Mouse (Mus musculus) kidney, postnatal 14 days (tissue): ENCODE data around the gene Gm20388.

Source experiments
- DNase-seq: peaks from one replicate; pipeline ENCODE4 v3.0.0; 2022; ENCODE audit warnings: mixed read lengths

Gene Gm20388

DNA sequence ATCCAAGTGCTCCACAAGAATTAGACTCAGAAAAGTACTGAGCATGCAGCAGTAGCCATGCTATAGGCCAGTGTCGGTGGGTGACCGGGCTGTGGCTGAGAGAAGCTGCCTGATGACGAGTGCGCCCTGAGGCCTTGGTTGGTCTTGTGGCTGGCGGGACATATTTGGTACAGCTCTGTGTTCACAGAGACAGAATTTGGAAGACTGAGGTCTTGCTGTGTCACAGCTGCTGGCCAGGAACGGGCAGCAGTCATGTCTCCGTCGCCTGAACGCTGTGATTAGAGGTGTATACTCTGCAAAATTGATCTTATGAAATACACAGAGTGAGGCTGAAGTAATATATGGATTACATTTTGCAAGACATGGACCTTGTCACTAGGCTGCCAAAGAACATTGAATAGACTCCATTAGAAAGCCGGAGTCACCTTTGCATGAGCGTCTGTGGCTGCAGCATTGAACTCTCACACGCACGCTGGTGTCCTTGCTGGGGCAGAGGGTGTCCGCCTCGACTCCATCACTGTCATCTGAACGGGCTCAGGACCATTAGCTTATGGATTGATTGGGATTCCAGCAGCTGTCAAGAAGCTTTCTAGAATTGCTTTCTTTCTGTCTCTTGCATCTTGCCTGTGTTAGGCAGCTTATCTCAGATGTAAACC lies 5.7 kb downstream of the Gm20388 start:
- DNase-seq = no peak

DNA sequence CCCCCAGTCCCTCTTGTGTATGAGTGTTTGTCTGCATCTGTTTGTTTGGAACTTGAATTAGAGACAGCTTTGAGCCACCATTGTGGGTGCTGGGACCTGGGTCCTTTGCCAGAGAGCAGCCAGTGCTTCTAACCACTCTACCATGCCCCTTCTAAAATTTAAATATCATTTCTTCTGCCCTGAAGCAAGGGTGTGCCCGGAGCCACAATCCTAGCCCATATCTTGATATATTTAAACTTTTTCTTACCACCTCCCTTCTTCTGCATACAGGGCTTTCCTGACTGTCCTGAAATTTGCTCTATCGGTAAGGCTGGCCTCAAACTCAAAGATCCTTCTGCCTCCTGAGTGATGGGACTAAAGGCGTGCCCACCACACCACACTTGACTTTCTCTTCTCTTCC lies 6.8 kb downstream of the Gm20388 start:
- no peak for DNase-seq

GRCm38 (mm10) chr8:119918155-119918567 lies 7.5 kb downstream of the Gm20388 start:
- DNase-seq = no peak

DNA sequence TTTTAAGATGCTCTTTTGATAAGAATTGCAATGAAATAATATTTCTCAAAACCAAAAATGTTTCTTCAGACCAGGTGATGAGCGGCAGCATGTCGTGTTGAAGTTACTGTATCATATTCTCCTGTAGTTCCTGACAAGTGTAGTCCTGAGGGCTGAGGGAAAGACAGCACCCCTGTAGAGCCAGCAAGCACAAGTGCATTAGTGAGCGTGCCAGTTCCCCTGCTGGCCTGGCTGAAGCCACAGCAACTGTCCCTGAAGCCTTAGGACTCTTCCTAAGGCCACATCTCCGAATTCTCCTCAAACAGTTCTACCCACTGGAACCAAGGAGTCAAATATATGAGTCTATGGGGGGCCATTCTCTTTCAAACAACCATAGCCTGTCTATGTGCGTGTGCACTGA lies 12.6 kb downstream of the Gm20388 start:
- DNase-seq = no peak

- no peak for DNase-seq
Measured at GRCm38 (mm10) chr8:119925428-119925827, 14.8 kb downstream of the Gm20388 start.

- DNase-seq = peak; percentile 42
Measured at GRCm38 (mm10) chr8:119926474-119926873, 15.8 kb downstream of the Gm20388 start.

GRCm38 (mm10) chr8:119927422-119928092 lies 16.9 kb downstream of the Gm20388 start:
- DNase-seq = peak; percentile 71

GRCm38 (mm10) chr8:119931317-119931716 lies 20.7 kb downstream of the Gm20388 start:
- DNase-seq = no peak

GRCm38 (mm10) chr8:119933681-119934080 lies 23.0 kb downstream of the Gm20388 start:
- no peak for DNase-seq

DNA sequence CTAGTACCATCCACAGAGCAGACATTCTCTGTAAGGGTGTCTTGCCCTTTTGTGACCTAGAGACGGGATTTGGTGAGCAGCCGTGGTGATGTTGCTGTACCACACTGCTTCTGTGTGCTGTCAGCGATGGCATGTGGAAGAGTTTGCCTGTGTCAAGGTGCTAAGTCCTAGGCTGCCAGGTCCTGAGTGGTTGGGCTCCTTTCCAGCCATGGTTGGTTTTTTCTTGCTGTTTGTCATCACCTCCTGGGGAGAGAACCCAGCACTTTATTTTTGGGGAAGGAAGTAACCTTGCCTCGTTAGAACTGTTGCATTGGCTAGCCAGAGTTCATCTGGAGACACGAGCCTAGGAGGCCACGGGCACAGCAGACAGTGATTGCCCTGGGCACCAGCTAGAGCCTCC lies 24.9 kb downstream of the Gm20388 start:
- DNase-seq = no peak

GRCm38 (mm10) chr8:119938481-119938880 lies 27.8 kb downstream of the Gm20388 start:
- no peak for DNase-seq

GRCm38 (mm10) chr8:119939336-119939735 lies 28.7 kb downstream of the Gm20388 start:
- DNase-seq = no peak

- DNase-seq = no peak
Measured at GRCm38 (mm10) chr8:119941471-119941870, 30.8 kb downstream of the Gm20388 start.

DNA sequence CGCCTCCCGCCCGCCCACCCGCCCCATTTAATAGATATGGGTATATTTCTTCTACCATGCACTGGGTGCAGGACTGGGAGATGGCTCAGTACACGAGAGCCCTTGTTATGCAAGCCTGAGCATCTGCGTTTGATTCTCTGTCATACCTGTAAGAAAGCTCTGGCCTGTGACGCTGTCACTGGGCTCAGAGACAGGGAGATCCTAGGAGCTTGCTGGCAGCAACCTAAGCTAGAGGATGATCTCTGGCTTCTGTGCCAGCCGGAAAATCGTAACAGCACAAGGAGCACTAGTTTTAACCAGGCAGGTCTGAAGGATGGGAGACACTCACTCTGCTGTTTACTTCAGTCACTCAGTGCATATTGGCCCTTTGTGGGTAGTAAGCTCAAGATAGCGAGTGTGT lies 33.0 kb downstream of the Gm20388 start:
- DNase-seq = no peak

- peak; percentile 82 for DNase-seq
Measured at GRCm38 (mm10) chr8:119944096-119944811, 33.6 kb downstream of the Gm20388 start.

- no peak for DNase-seq
Measured at GRCm38 (mm10) chr8:119946326-119946865, 35.8 kb downstream of the Gm20388 start.

GRCm38 (mm10) chr8:119947653-119948052 lies 37.0 kb downstream of the Gm20388 start:
- no peak for DNase-seq

DNA sequence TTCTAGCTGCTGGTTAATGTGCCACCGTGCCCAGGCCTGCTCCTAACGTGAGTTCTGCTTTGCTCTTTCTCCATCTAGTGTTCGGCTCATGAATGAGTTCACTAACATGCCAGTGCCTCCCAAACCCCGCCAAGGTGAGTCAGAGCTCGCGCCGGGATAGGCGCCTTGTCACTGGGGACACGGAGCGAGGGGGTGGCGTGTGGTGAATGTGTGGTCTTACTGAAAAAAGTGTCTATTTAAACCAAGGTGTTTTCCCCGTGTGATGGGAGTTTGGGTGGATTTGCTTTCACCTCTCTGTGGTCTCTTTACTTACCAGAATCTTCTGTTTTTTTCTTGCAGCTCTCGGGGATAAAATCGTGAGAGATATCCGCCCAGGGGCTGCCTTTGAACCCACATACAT lies 37.7 kb downstream of the Gm20388 start:
- no peak for DNase-seq

DNA sequence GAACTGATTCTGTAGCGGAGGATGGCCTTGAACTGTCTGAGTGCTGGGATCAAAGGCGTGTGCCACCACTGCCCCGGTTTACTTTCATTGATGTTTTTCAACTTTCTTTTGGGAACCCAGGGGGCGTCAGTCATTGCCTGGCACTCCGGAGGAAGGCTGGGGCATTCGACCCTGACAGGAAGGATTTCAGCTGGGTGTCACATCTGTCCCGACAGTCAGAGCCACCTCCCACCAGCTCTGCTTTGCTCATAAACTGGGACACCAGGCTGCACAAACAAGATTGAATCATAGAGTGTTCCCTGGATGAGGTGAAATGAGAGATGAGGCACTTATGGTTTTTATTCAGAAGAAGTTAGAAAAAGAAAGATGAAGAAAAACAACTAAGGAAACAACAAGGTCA lies 41.6 kb downstream of the Gm20388 start:
- DNase-seq = no peak

DNA sequence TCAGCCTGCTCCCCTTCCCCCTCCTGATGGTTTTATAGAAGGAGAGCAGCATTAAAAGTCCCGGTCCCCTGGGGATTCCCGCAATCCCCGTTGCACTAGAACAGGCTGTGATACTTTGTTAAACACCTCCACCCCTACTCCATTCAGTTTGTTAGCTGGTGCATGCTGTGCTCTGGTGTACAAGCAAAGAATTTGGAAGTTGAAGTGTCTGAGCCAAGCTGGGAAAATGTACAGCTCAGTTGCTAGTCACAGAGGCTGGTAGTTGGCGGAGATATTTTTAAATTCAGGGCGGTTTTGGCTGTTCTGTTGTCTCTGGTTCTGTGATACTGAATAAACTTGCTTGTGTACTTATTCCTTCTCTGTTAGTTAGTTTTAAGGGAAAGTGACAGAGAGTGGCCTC lies 42.1 kb downstream of the Gm20388 start:
- no peak for DNase-seq

GRCm38 (mm10) chr8:119955333-119955732 lies 44.7 kb downstream of the Gm20388 start:
- DNase-seq = no peak

- DNase-seq = no peak
Measured at GRCm38 (mm10) chr8:119958076-119958475, 47.4 kb downstream of the Gm20388 start.

GRCm38 (mm10) chr8:119960531-119961104 lies 50.0 kb downstream of the Gm20388 start:
- DNase-seq = no peak
